Mouse (Mus musculus) lung, postnatal 4 days (tissue): ENCODE measurements at regions not wholly inside any gene's neighbourhood (a gene's known extent, or its start where the extent isn't known, plus 50 kb on each side); places are given as distances from the start of the nearest gene placed in this dataset.

Source experiments
- DNase-seq, 2 experiments: peaks; one replicate each; pipeline ENCODE4 v3.0.0; 2021

DNA sequence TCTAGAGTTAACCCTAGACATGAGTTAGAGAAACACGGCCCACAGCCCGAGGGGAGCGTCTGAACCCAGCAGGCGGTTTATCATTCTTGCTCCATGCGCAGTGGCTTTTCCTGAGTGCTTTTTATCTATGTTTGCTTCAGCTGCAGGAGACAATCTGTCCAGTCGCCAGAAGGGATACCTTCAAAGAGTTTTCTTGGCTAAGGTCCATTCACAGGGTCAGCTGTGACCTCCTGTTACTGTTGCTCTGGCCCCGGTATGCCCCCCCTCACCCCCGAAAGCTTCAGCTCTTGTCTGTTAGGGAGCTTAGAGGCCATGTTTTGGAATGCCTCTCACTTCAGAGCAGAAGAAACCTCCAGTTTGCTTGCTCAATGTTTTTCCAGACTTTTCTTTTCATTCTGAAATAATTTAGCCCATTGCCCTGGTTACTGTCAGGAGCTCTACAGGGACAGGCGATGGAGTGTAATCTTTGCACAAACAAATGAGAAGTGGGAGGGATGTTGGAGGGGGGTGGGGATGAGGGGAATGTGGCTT is 51.2 kb upstream of the Slc1a3 start:
- DNase-seq: no peak

DNA sequence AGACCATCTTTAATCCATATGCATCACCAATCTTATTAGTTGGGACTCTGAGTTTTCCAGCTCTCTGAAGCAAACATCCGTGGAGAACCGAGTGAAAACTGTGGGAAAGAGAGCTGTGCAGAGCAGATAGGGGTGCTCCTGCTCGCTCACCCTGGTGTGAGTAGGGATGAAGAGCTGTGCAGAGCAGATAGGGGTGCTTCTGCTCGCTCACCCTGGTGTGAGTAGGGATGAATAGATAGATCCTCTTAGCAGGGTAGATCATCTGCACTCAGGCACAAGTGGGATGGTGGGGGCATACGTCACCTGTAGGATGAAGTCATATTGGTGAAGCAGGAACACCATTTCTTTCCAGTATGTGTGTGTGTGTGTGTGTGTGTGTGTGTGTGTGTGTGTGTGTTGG is 50.6 kb upstream of the Slc1a3 start:
- no peak for DNase-seq
